Mouse (Mus musculus) embryonic facial prominence, embryonic 11.5 days (tissue): ENCODE results near the gene Crispld2. TPM values are rescaled to one million over a fixed set of nuclear protein-coding genes. Genes with fewer than 3 reads are reported as not detected.

Source experiments
- ATAC-seq: fragments of 200-750 bp; cut with Nextera tagmentation; replicated peaks from 2 replicates; pipeline ENCODE4 v1.8.0; 2017; ENCODE audit warnings: low read depth; ENCODE audit not compliant: insufficient number of reproducible peaks, low FRiP score, low TSS enrichment
- DNase-seq: peaks from one replicate; pipeline ENCODE4 v3.0.0-alpha.2; 2015; ENCODE audit warnings: low spot score
- H3K27ac ChIP-seq: fragments of 300-500 bp; sonication (generic); replicated peaks from 2 replicates; pipeline ENCODE4 v1.5.1; 2014; ENCODE audit warnings: mild to moderate bottlenecking, low read depth, low read length, control low read depth
- H3K27me3 ChIP-seq: fragments of 300-500 bp; sonication (generic); 2 replicates; pipeline ENCODE4 v1.6.1; 2014; ENCODE audit warnings: mild to moderate bottlenecking, low read length, moderate library complexity, mixed read lengths; ENCODE audit not compliant: control insufficient read depth, insufficient read depth
- H3K36me3 ChIP-seq: fragments of 300-500 bp; sonication (generic); replicated peaks from 2 replicates; pipeline ENCODE4 v1.6.1; 2014; ENCODE audit warnings: low read depth, mild to moderate bottlenecking, low read length, moderate library complexity, mixed read lengths; ENCODE audit not compliant: control insufficient read depth, insufficient read depth
- H3K4me1 ChIP-seq: fragments of 300-500 bp; sonication (generic); 2 replicates; pipeline ENCODE4 v1.6.1; 2014; ENCODE audit warnings: low read length, mixed read lengths; ENCODE audit not compliant: control insufficient read depth, insufficient read depth
- H3K4me2 ChIP-seq: fragments of 300-500 bp; sonication (generic); 2 replicates; pipeline ENCODE4 v1.6.1; 2014; ENCODE audit warnings: low read depth, mild to moderate bottlenecking, control low read depth, low read length, moderate library complexity
- H3K4me3 ChIP-seq: fragments of 300-500 bp; sonication (generic); 2 replicates; pipeline ENCODE4 v1.5.1; 2014; ENCODE audit warnings: low read depth, low read length, control low read depth
- H3K9ac ChIP-seq: fragments of 300-500 bp; sonication (generic); replicated peaks from 2 replicates; pipeline ENCODE4 v1.6.1; 2014; ENCODE audit warnings: mild to moderate bottlenecking, control low read depth, low read length
- H3K9me3 ChIP-seq: fragments of 300-500 bp; sonication (generic); replicated peaks from 2 replicates; pipeline ENCODE4 v1.6.1; 2016; ENCODE audit warnings: mild to moderate bottlenecking, low read length, inconsistent platforms, mixed read lengths; ENCODE audit not compliant: control insufficient read depth
- WGBS: fragments of 180-500 bp; shearing (Covaris S2); extraction: QIAGEN DNeasy Blood & Tissue Kit; methylation state at CpG from one replicate; pipeline ENCODE4 v1.1.7; 2014; 5-methylcytosine and 5-hydroxymethylcytosine counted together
- polyA plus RNA-seq: library from polyadenylated mRNA; unstranded; fragments of >200 nt; fragmentation: Nextera tagmentation; extraction: Ambion mirVana; gene quantifications from 2 replicates; pipeline ENCODE4 v1.2.1, GENCODE M21; 2014

The Crispld2 gene
- polyA plus RNA-seq, 1 experiment from 2014 or later, result 3.6 TPM

- no peaks in the 10 kb centered on the region; the same call in 1 of the 2 replicates for H3K27me3 ChIP-seq
- H3K4me3 ChIP-seq, result no peak overlapping the region
- H3K9ac ChIP-seq, result no peak overlapping the region
- H3K4me2 ChIP-seq, result no peak overlapping the region
- H3K27ac ChIP-seq, result no peak overlapping the region
- ATAC-seq, result no peak
- WGBS, result 77% methylated on average over 6 of the region's 6 CpGs
- no peaks in the 10 kb centered on the region for H3K36me3 ChIP-seq
- no peak for DNase-seq
- peaks cover 2% of the 10 kb centered on the region; the same call in 1 of the 2 replicates for H3K4me1 ChIP-seq
- no peaks in the 10 kb centered on the region for H3K9me3 ChIP-seq
Measured at GRCm38 (mm10) chr8:120074516-120074915, 82.3 kb downstream of the Crispld2 start.

GRCm38 (mm10) chr8:120075347-120075746 lies 83.1 kb downstream of the Crispld2 start:
- H3K4me1 ChIP-seq, result peaks cover 2% of the 10 kb centered on the region; the same call in 1 of the 2 replicates
- ATAC-seq, result no peak
- 48% methylated on average over 6 of the region's 6 CpGs for WGBS
- H3K36me3 ChIP-seq, result no peaks in the 10 kb centered on the region
- H3K27ac ChIP-seq, result no peak overlapping the region
- H3K4me2 ChIP-seq, result no peak overlapping the region
- no peak overlapping the region for H3K4me3 ChIP-seq
- no peaks in the 10 kb centered on the region for H3K9me3 ChIP-seq
- H3K9ac ChIP-seq, result no peak overlapping the region
- H3K27me3 ChIP-seq, result no peaks in the 10 kb centered on the region; the same call in 1 of the 2 replicates
- no peak for DNase-seq

GRCm38 (mm10) chr8:120078080-120078479 lies 85.8 kb downstream of the Crispld2 start:
- H3K9ac ChIP-seq, result no peak overlapping the region; the same call in 1 of the 2 replicates
- no peaks in the 10 kb centered on the region for H3K4me1 ChIP-seq
- WGBS, result 15% methylated on average over 10 of the region's 10 CpGs
- no peak overlapping the region for H3K4me2 ChIP-seq
- peak; percentile 88 for DNase-seq
- H3K27me3 ChIP-seq, result no peaks in the 10 kb centered on the region
- H3K9me3 ChIP-seq, result no peaks in the 10 kb centered on the region
- H3K27ac ChIP-seq, result no peak overlapping the region
- no peak for ATAC-seq
- H3K36me3 ChIP-seq, result no peaks in the 10 kb centered on the region; the same call in none of the 2 replicates
- no peak overlapping the region for H3K4me3 ChIP-seq

DNA sequence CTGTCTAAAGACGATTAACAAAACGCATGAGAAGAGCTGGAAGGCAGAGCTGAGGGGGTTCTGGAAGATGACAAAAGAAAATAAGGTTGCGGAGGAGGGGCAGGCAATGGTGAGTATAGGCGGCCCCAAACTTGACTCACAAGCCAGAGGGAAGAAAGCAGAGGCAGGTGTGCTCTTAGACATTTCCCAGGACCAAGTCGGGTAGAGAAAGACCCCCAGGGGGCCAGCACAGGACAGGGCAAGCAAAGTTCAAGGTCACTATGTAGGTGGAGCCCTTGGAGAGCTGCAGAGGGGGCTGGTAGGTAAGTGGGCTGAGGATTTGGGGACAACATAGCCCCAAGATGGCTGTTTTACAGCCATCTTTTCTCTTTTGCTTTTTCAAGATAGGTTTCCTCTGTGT lies 87.1 kb downstream of the Crispld2 start:
- ATAC-seq (no peak), DNase-seq (no peak)
- 53% methylated on average over 5 of the region's 5 CpGs for WGBS
- H3K4me3 ChIP-seq, result no peak overlapping the region
- H3K9ac ChIP-seq, result no peak overlapping the region
- no peaks in the 10 kb centered on the region for H3K9me3 ChIP-seq
- no peaks in the 10 kb centered on the region for H3K27me3 ChIP-seq
- H3K36me3 ChIP-seq, result no peaks in the 10 kb centered on the region; the same call in none of the 2 replicates
- H3K27ac ChIP-seq, result no peak overlapping the region
- H3K4me2 ChIP-seq, result no peak overlapping the region
- no peaks in the 10 kb centered on the region for H3K4me1 ChIP-seq

DNA sequence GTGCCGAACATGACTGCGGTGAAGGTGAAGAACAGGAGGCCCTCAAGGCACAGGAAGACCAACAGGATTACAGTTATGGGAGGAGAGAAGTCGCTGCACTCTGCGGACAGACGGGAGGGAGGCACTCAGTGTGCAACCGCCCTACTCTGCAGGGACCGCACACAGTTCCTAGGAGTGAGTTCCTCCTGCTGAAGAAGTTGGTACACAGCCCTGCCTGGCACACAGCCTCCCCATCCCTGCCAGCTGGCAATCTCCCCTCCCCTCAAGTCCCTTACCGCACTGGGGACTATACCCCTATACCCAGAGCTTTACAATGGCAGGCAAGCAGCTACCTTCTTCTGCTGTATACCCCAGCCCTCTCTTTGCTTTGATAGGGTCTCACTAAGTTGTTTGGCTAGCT lies 91.0 kb downstream of the Crispld2 start:
- 95% methylated on average over 8 of the region's 8 CpGs for WGBS
- peaks cover 6% of the 10 kb centered on the region for H3K36me3 ChIP-seq

DNA sequence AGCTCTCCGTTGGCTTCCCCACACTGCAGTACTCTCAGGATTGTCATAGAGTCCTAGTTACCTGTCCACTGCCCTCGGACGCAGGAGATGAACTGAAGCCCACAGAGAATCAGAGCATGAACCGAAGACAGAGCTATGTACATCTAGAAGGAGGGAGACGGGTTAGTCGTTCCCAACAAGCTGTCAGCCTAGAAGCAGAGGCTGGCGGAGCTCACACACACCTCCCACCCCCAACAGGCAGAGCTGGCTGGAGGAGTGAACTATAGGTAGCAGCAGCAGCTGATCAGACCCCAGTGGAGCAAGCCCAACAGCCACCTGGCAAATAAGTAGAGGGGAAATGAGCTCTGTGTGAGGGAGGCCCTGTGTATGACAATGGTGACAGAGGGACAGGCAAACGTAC lies 92.5 kb downstream of the Crispld2 start:
- H3K4me2 ChIP-seq, result no peak overlapping the region
- no peaks in the 10 kb centered on the region for H3K9me3 ChIP-seq
- H3K4me3 ChIP-seq, result no peak overlapping the region
- 89% methylated on average over 8 of the region's 8 CpGs for WGBS
- H3K4me1 ChIP-seq, result no peaks in the 10 kb centered on the region
- no peaks in the 10 kb centered on the region for H3K27me3 ChIP-seq
- no peak for DNase-seq
- H3K36me3 ChIP-seq, result peaks cover 6% of the 10 kb centered on the region
- H3K9ac ChIP-seq, result no peak overlapping the region
- no peak for ATAC-seq
- no peak overlapping the region for H3K27ac ChIP-seq

More for the DNA sequence above, 91.0 kb downstream of the Crispld2 start:
- Histone ChIP-seq H3K27me3 (no peaks in the 10 kb centered on the region), H3K4me1 (no peaks in the 10 kb centered on the region), H3K4me2 (no peak overlapping the region), H3K9me3 (no peaks in the 10 kb centered on the region), H3K27ac (no peak overlapping the region), H3K4me3 (no peak overlapping the region), H3K9ac (no peak overlapping the region)
- no peak for DNase-seq
- no peak for ATAC-seq

DNA sequence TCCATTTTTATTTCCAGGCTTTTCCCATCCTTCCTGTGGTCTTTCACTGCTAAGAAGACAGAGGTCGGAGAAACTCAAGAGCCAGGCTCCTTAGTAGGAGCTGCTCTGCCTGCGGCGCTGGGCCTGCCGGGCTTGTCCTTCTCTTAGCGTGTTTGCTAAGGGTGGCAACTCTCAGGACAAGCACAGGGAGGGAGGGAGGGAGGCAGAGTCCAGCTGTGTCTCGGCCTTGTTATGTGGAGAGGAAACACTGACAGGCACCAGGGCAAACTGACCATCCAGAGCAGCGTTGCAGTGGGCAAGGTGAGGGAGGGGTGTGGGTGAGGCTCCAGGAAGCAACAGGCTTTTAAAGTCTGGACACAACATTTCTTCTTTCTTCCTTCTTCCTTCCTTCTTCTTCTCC lies 97.3 kb downstream of the Crispld2 start:
- peaks cover 9% of the 10 kb centered on the region for H3K36me3 ChIP-seq
- H3K9me3 ChIP-seq, result no peaks in the 10 kb centered on the region
- no peak overlapping the region for H3K4me3 ChIP-seq
- DNase-seq (no peak), ATAC-seq (no peak)
- 81% methylated on average over 7 of the region's 7 CpGs for WGBS
- no peak overlapping the region for H3K4me2 ChIP-seq
- no peaks in the 10 kb centered on the region for H3K4me1 ChIP-seq
- no peaks in the 10 kb centered on the region for H3K27me3 ChIP-seq
- H3K27ac ChIP-seq, result no peak overlapping the region
- H3K9ac ChIP-seq, result no peak overlapping the region

- Histone ChIP-seq H3K27me3 (no peaks in the 10 kb centered on the region), H3K4me3 (no peak overlapping the region), H3K9me3 (no peaks in the 10 kb centered on the region), H3K4me1 (no peaks in the 10 kb centered on the region), H3K27ac (no peak overlapping the region), H3K36me3 (peaks cover 3% of the 10 kb centered on the region; the same call in 1 of the 2 replicates), H3K4me2 (no peak overlapping the region), H3K9ac (no peak overlapping the region)
- ATAC-seq (no peak), DNase-seq (no peak)
- whole genome bisulfite sequencing, result 88% methylated on average over 3 of the region's 3 CpGs
Measured at GRCm38 (mm10) chr8:120091032-120091431, 98.8 kb downstream of the Crispld2 start.
